ENCODE assay signal across 11 mouse cellular contexts in the genomic region with DNA sequence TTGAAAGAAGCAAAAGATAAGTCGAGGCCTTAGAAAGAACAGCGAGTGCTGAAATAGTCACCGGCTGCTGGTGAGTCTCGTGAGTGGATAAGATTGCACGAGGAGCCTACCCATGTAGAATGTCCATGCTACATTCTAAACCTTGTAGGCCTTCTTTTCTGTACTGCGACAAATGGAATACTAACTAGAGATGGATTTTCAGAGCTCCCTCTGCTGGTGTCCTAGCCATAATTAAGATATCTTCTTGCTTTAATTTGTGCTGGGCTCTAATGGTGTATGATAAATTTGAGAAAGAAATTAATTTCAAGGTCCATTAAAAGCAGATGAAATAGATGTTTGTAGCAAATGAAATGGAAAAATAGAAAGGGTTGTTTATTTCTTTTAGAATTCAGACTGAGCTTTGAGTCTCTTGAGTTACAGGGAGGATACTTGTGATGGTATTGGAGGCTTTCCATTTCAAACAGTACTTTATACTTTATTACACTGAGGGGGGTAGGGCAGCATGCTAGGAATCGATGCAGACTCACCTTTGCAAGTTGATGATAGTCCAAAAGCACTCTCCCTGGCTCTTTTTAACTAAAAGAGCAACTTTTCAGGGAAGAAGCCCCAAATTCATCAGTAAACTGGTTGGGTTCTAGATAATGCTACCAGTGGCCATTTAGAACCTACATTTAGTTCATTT. TPM values are rescaled to one million over a fixed set of nuclear protein-coding genes. Genes with fewer than 3 reads are reported as not detected.
A peak's percentile ranks its signal among the peaks of the same experiment; 100 is the strongest.
DNase-seq lines count a peak whose midpoint lies in the region; ATAC-seq and TF ChIP-seq lines count a peak whose summit lies in the region.
"Had no signal": no experiment of that assay in that cellular context is flagged by ENCODE, and none has a peak within 500 bp of the region (broad histone marks: within the 10 kb centered on the region; RNA-seq: fewer than 3 reads in every experiment).

No protein-coding gene starts in this region.

- no peaks in the 10 kb centered on the region for H3K27me3 ChIP-seq in liver, postnatal 0 days (ENCODE audit: insufficient read depth, low read length)
- H3K27me3 ChIP-seq in liver, embryonic 11.5 days (replicated peaks; ENCODE audit: control insufficient read depth, insufficient read depth, low read length) = no peaks in the 10 kb centered on the region
- H3K27me3 ChIP-seq in Patski = no peaks in the 10 kb centered on the region

- peaks cover 10% of the 10 kb centered on the region; the same call in 1 of the 2 replicates for H3K4me1 ChIP-seq in liver, postnatal 0 days (ENCODE audit: insufficient read depth)
- H3K4me1 ChIP-seq in liver, embryonic 11.5 days (replicated peaks; ENCODE audit: control insufficient read depth, insufficient read depth, low read length) = no peaks in the 10 kb centered on the region; the same call in 1 of the 2 replicates

- no peak for TF ChIP-seq EP300 in liver, postnatal 0 days (IDR thresholded peaks at IDR 0.05; ENCODE audit: low read depth)

- TF ChIP-seq CTCF in gastrocnemius, adult 2 months (IDR thresholded peaks at IDR 0.05) = peak; percentile 41
- peak; percentile 58 for TF ChIP-seq CTCF in liver, postnatal 0 days (IDR thresholded peaks at IDR 0.05; ENCODE audit: low read depth)
- peak; percentile 47 for TF ChIP-seq CTCF in Patski (IDR thresholded peaks at IDR 0.05)

- CTCF ChIA-PET in Patski (lab: Charles Lee) = interaction anchor here (1.8 to 2.7 kb wide), 3 partner anchors 10 to 15 kb away, joined by 5 to 11 read pairs (median 8); a partner anchor contains a TSS

- no peak overlapping the region for H3K27ac ChIP-seq in gastrocnemius, adult 2 months
- H3K27ac ChIP-seq in liver, postnatal 0 days (ENCODE audit: low read depth) = no peak overlapping the region
- no peak overlapping the region for H3K27ac ChIP-seq in liver, embryonic 11.5 days (ENCODE audit: low read depth, low read length)

- H3K36me3 ChIP-seq in liver, postnatal 0 days (replicated peaks; ENCODE audit: insufficient read depth, low read length) = peaks cover 10% of the 10 kb centered on the region
- peaks cover 7% of the 10 kb centered on the region for H3K36me3 ChIP-seq in liver, embryonic 11.5 days (ENCODE audit: control insufficient read depth, insufficient read depth, low read length)

- no peak overlapping the region for H3K4me3 ChIP-seq in gastrocnemius, adult 2 months
- no peak overlapping the region for H3K4me3 ChIP-seq in liver, postnatal 0 days (ENCODE audit: low read depth, low read length)
- no peak overlapping the region for H3K4me3 ChIP-seq in liver, embryonic 11.5 days (ENCODE audit: low read depth, low read length)

- POLR2A ChIA-PET in Patski (lab: Charles Lee) = interaction anchor here (0.7 to 1.6 kb wide), 2 partner anchors 11 to 164 kb away, joined by 3 to 5 read pairs; no protein-coding TSS in a partner anchor

- intact Hi-C loops in gastrocnemius, adult 2 months (cut with DNase I) = no loop called here
- intact Hi-C loops in gastrocnemius, postnatal 36 days (cut with DNase I) = no loop called here

- no peak overlapping the region for H3K9ac ChIP-seq in liver, postnatal 0 days (replicated peaks)
- H3K9ac ChIP-seq in liver, embryonic 11.5 days (ENCODE audit: low read depth, low read length) = no peak overlapping the region

- no peak for DNase-seq in gastrocnemius, adult 2 months
- DNase-seq in gastrocnemius, postnatal 36 days = no peak
- no peak for DNase-seq in liver, postnatal 0 days
- no peak for DNase-seq in liver, embryonic 11.5 days (ENCODE audit: low spot score)
- no peak for DNase-seq in Patski (ENCODE audit: low read depth, low spot score)
- DNase-seq in urinary bladder, postnatal 10 days (ENCODE audit: low spot score) = no peak
- no peak for DNase-seq in spleen, postnatal 36 days (ENCODE audit: low spot score in 2 of 2)

- peak; percentile 67; the same call in 1 of the 2 replicates for ATAC-seq in liver, postnatal 0 days
- ATAC-seq in liver, embryonic 11.5 days (replicated peaks; ENCODE audit: low FRiP score) = no peak
- ATAC-seq in Patski = no peak
- peak; percentile 43; the same call in 1 of the 2 replicates for ATAC-seq in megakaryocyte-erythroid progenitor cell, adult 5-6 weeks (replicated peaks; ENCODE audit: low FRiP score, low TSS enrichment, poor library complexity, severe bottlenecking)
- ATAC-seq: inflammation-experienced regulatory T-cells, adult 6 months had no signal

- H3K4me2 ChIP-seq in liver, postnatal 0 days (ENCODE audit: low read depth, low read length) = no peak overlapping the region
- no peak overlapping the region for H3K4me2 ChIP-seq in liver, embryonic 11.5 days
- H3K4me2 ChIP-seq: heart, embryonic 11.5 days had no signal

- H3K9me3 ChIP-seq in liver, postnatal 0 days (ENCODE audit: low read length) = no peaks in the 10 kb centered on the region
- no peaks in the 10 kb centered on the region for H3K9me3 ChIP-seq in liver, embryonic 11.5 days (ENCODE audit: control insufficient read depth, low read length)

- in situ Hi-C loops in Patski (cut with MboI; ENCODE audit: low pct_unique_long_range_greater_than_20kb) = no loop called here

- 59% methylated on average over 7 of the region's 7 CpGs for WGBS in liver, postnatal 0 days (ENCODE audit: insufficient replicate concordance)
- 73% methylated on average over 7 of the region's 7 CpGs for WGBS in liver, embryonic 11.5 days

RNA-seq across cellular contexts. Expression of a gene that starts 11.7 kb away (rescaled TPM):
- not detected for total RNA-seq in gastrocnemius, adult 2 months (2021)
- under 1 TPM in 1 of 2 experiments, not detected in 1; 0.30 TPM for total RNA-seq in gastrocnemius, postnatal 36 days (2021)
- polyA plus RNA-seq in liver, postnatal 0 days (2015; fragmentation: Nextera tagmentation; extraction: Ambion mirVana) = 0.80 and 1.2 TPM in 2 replicates
- 2.6 and 3.5 TPM in 2 replicates for polyA plus RNA-seq in liver, embryonic 11.5 days (2014; fragmentation: Nextera tagmentation; extraction: Ambion mirVana)
- polyA plus RNA-seq in Patski (2021) = 2.0 TPM
- not detected in 2 replicates for total RNA-seq in megakaryocyte-erythroid progenitor cell, adult 5-6 weeks (2014; fragmentation: Nextera tagmentation)
- not detected in 2 replicates for total RNA-seq in megakaryocyte-erythroid progenitor cell, adult 5-6 weeks (2017)
- total RNA-seq: megakaryocyte, adult 5-6 weeks had no signal
- polyA plus RNA-seq: inflammation-experienced regulatory T-cells, adult 6 months had no signal

RNA-seq across cellular contexts. Expression of a gene that starts 12.2 kb away (rescaled TPM):
- total RNA-seq in gastrocnemius, adult 2 months (2021) = 10 to 100 TPM; 77.9 to 78.6 TPM
- 10 to 100 TPM; 67.3 to 72.1 TPM for total RNA-seq in gastrocnemius, postnatal 36 days (2021)
- 61.8 and 64.7 TPM in 2 replicates for polyA plus RNA-seq in liver, postnatal 0 days (2015; fragmentation: Nextera tagmentation; extraction: Ambion mirVana)
- polyA plus RNA-seq in liver, embryonic 11.5 days (2014; fragmentation: Nextera tagmentation; extraction: Ambion mirVana) = 135 TPM in 2 replicates
- 121 TPM for polyA plus RNA-seq in Patski (2021)
- total RNA-seq in megakaryocyte-erythroid progenitor cell, adult 5-6 weeks (2014; fragmentation: Nextera tagmentation) = 59.4 and 78.4 TPM in 2 replicates
- total RNA-seq in megakaryocyte-erythroid progenitor cell, adult 5-6 weeks (2017) = 34.4 and 41.5 TPM in 2 replicates

Comparison
In these comparisons a context has a peak if more than half of its experiments do, and no peak if none do; other contexts are left out.
1. ATAC-seq: peak in liver, postnatal 0 days (single experiment) and megakaryocyte-erythroid progenitor cell, adult 5-6 weeks (single experiment); none in liver, embryonic 11.5 days (single experiment) and Patski (single experiment).
2. Peak in every context shown above with its lines, with median percentiles within 50 percentile points of each other: CTCF ChIP-seq.